Mouse (Mus musculus): ENCODE data around the gene Sugct.

Sugct gene

DNA sequence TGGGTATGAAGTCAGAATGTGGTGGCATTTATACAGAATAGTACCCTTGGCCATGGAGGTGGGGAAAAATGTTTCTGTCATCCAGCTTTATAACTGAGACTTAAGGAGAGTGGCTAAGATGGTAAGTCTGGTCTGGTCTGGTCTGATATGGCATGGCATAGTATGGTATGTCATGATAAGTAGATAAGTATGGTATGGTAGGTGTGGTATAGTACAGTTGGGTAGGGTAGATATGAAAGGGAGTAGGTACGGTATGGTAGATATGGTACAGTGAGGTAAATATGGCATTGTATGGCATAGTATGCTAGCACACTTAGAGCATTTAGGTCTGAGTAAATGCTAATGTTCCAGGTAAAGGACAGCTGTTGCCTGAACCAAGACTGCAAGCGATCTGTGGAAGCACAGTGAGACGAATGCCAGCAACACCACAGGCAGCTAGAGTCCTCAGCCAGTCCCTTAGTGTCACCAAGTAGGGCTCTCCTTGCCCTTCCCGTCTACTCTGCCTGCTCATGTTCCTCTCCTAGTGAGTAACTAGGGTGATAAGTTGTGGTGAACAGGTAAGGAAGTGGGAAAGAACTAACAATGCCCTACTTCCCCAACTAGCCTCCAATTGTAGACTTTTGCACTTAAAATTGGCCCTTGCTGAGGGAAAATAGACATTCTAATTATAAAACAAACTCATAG is 667.4 kb downstream of the Sugct start:
- DNase-seq = no peak

DNA sequence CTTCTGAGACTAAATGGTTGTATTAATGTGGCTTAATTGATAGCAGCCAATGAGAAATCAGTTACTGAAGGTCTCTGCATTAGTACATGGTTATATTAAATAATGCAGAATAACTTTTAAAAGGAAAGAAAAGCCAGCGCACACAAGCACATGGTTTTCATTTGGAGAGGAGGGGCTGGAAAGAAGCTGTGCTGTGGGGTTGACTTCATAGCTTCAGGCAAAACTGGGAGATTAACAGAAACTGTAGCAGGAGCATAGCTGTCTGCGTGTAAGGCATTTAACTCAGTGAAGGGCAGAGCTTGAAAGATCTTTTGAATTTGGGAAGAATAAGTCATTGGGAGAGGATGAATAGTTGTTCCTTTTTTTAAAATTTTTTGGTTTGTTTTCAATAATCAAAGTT is 668.4 kb downstream of the Sugct start:
- no peak for DNase-seq

DNA sequence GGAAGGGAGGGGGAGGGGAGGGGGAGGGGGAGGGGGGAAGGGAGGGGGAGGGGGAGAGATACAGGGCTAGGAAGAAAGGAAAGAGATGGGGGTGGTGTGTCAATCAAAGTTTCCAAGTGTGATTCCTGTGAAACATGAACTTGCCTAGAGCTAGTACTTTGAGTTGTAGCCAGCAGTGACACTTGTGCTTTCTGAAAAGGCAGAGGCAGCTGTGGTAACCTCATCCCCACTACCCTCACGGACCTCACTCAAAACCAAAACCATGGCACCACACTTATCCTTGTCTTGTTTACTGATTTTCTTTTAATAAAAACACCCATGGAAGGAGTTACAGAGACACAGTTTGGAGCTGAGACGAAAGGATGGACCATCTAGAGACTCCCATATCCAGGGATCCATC is 698.9 kb downstream of the Sugct start:
- no peak for DNase-seq

DNA sequence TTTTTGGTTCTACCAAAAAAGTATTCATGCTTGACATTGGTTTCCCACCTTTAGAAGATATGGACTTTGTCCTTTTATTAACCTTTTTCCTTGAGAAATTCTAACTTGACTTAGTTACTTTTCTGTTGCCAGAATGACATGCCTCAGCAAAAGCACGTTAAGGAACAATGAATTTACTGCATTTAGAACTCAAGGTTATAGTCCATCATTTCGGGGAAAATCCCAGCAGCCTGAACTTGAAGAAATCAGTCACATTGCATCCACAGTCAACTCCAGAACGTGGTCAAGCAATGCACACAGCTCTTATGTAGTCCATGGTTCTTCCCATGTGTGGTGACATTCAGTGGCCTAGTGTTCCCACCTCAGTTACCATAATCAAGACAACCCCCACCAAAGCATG is 700.0 kb downstream of the Sugct start:
- DNase-seq = no peak

DNA sequence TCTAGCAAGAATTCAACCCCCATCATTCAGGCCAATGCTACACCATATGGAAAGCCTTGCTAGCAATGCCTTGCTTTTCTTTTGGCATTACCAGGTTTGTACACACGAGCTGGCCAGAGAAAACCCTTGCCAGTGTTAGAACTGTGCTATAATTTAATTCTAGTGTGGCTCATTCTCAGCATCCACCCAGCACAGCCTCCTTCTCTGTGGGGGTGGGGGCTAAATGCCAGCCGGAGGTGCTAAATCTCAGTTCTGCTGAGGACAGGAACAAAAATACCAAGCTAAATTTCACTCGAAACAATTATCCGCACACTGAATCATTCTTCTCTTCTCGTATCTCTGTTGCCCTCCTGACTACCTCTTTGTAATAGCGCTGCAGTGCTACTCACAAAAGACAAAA is 717.6 kb downstream of the Sugct start:
- DNase-seq = peak; percentile 9

DNA sequence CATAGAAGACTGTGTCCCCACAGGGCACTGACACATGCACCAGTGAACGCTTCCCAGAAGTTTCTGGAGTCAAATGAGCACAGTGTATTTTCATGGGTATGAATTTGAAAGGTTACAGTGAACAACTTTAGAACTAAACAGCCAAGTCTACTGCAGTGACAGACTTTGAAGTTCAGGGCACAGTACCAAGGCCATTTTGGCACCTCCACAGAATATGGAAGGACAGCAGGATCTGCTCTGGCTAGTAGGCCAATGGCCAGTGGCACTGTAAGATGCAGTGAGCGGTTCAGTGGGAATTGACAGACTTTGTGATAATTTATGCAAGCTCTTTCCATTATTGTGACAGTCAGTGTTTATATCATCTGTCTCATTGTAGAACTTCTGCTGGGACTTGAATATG is 724.1 kb downstream of the Sugct start:
- no peak for DNase-seq

DNA sequence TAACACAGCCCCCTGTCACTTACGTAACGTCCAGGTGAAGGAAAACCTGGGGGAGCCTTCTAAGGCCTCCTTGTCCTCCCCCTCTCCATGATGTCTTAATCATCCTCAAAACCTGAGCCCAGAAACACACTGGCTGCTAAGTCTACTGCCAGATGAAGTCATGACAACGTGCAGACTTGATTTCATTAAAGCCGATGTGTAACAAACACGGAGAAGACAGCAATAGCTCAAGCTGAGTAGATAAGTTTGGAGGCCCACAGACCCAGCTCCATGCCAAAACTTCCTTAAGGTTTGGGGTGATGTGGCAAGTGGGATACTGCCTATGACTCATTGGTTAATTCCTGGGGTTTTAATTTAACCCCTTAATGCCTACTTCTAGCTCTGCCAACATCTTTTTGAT is 726.4 kb downstream of the Sugct start:
- DNase-seq = no peak

DNA sequence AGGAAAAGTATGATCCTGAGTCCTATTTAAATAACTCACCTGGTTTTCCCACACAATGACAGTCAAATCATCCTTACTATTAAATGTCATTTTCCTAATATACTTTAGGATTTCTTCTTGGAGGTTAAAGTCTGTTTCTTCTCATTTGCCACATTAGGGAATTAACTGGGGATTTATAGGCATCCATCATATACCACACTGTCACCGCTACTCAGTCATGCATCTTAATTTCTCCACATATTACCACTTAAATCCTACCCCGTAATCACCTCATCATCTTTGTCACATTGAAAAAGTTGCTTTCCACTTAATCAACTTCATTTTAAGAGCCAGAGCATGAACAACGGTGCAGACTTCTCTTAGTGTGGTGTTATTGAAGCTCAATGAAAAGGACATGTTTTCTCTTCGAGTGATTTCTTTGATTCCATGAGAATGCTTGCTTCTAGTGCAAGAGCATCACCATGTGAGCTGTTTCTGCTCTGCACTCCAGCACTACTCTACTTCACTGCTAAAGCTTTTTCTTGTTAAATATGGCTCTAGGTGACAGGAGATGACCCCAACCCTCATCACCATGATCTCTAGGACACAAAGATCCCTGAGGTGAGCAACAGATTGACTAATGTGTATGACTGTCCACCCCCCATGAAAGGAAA is 730.4 kb downstream of the Sugct start:
- no peak for DNase-seq

DNA sequence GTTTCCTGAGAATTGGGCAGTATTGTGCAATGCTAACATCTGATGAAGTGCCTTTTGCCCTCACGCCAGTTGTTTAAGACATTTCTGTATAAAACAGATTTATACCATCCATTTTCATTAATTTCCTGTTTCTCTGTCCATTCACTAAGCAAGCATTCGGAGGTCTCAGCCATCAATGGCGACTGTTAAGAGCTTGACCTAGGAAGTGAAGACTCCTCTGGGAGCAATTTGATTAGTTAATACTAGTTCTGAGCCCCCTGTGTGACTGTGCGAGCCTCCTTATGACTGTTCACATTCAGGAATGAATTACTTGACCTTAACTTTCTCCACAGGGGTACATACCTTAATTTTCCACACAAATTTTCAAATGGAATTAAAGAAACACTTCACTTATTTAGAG is 743.3 kb downstream of the Sugct start:
- DNase-seq = no peak

DNA sequence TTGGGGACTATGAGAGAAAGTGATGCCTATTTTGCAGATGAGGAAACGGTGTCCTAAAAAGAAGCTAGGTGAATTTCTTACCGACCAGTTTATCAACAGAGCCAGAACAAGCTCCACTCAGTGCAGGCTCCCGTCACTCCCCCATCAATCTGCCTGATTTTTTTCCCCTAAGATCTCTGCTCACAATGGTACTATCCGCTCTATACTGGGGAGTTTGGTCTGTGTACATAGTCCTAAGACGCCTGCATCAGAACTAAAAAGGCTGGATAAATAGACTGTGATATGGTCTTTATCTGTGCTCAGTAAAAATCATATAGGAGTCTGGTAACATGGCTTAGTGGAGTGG is 755.9 kb downstream of the Sugct start:
- no peak for DNase-seq

DNA sequence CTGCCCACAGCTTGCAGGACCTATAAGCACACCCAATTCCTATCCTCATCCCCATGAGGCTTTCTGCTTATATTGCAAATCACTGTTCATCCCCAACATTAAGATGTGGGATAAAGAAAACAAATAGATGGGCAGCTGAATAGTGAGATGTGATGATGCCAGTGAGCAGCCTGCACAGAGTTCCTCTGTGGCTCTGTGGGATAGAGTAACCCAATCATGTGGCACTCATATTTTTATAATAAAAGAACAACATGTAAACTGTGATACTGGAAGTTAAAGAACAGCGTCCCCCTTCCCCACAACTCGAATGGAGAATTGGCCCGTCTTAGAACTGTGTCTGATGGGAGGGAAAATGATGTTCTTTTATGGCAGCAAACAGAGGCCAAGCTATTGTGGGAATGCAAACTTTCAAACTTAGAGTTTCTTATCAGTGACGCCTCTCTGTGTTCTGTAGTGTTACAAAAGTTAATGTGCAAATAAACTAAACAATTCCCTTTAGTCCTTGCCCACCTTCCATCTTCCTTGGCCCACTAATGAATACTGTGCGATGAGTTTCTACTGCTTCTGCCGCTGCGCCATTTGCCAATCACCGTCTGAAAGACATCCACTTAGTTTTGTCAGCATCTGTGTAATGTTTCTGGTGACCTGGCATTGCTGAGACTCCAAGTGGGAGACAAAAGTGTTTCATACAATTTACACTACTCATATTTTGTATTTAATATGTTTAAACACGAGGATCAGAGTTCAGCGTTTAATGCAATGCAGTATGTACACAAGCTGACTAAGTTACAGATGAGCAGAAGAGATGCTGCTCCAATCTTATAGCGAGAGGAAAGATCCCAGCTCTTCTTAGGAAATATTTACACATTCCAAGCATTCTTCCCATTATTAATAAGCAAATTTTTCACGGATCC is 756.5 kb downstream of the Sugct start:
- no peak for DNase-seq

DNA sequence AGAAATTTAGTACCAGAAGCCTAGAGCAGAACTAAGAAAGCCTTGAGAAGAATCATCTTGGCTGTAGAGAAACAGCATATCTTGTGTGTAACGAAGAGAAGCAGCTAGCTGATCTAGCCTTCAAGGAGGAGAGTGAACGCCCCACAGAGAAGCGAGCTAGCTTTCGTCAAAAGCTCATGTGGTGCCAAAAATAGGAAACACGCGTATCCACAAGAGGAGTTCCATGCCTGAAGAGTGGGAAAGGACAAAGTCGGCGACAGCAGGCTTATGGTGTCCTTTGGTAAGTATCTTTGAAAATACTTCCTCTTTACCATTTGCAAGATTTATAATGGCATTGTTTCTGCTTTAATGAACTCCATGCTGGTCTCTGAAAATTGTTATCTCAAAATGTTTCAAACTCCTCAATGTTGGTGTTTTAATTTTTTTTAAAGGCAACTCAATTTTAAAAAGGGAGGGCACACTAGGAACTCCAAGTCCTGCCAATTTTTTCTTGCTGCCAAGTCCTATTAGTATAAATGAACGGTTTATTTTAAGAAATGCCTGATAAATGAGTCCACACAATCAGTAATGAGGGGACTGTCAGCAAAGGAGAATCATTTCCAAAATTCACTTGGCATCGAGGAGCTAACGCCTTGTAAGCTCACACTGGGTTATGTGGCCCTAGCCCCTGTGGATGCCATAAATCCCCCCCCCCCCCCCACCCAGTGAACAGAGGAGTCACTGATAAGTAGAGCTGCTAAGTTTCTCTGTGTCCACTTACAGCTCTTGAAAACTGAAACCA is 757.7 kb downstream of the Sugct start:
- no peak for DNase-seq

DNA sequence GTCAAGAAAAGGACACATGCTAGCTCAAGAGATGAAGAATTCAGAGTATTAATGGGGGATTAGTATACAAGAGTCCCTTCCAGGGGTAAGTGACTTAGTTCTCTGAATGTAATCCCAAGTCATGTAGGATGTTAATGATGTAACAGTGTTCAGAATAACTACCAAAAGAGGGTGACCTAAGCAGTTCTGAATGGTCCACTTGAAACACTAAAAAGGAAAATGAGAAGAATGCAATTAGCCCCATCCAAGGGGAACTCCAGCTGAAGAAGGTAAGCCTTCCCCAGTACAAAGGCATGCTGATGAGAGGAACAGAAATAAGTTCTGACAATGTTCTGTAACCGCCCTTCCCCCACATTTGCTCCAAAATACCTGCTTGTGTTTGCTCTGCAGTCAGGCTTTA is 760.3 kb downstream of the Sugct start:
- no peak for DNase-seq

DNA sequence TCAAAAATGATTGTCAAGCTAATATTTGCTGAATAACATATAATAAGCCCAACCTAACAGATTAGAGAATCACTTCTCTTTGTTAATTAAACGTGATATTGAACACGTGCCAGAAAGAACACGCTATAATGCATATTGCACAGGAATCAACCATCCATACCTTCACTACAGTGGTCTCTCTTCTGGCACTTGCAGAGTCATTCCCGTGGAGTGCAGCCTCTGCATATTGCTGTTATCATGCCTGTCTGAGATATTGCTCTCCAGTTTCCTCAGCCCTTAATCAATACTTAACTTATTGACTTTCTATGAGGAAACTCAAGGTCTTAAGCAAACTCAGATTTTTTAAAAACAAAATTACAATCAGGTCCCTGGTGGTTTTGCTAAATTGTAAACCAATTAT is 761.8 kb downstream of the Sugct start:
- DNase-seq = no peak

DNA sequence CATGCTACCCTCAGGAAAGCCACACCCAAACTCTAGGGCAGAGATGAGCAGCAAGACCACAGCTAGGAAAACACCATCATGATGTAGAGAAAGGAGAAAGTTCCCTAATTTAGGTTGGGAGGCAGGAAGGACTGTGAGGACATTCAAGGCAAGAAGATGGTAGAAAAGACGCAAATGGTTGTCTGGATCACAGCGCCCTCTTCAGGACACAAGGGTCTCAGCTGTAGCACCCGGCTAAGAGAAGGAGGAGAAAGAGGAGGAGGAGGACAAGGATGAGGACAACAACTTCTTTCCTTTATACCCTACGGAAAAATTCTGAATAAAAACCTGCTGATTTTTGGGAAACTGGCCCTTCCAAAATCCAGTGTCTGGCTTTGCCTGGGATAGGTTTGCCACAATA is 774.0 kb downstream of the Sugct start:
- DNase-seq = no peak

DNA sequence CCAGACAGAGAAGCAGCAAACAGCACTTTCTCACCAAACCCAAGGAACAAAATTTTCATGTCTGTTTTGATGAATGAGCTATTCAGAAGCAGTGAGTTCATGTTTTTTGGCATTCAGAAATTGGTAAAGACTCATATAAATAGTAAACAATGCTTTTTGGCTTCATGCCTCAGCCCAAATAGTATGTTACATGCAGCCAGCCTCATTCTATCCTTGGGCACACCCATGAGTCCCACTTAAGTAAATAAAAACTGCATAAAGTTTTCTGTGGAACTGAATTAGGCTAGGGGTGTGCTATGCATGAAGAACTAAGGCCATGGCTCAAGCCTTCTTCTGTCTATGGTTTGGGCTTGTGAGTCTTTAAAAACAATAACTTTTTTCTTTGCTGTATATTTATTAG is 779.7 kb downstream of the Sugct start:
- DNase-seq = no peak

DNA sequence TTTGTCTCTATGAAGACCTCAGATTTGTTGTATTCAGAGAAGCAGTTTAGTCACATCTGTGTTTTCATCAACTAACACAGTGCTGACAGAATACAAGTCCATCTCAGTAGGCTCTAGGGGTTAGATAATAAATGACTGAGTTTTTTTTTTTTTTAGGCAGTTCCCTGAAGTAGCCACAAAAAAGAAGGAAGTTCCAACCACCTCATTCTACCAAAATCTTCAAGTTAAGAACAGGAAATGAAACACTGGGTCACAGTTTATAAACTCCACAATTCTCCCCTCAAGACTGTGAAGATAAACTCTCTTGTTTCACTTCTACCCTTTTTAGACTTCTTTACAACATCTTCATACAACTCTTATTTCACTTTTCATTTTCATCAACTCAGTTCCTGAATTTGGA is 783.1 kb downstream of the Sugct start:
- no peak for DNase-seq

DNA sequence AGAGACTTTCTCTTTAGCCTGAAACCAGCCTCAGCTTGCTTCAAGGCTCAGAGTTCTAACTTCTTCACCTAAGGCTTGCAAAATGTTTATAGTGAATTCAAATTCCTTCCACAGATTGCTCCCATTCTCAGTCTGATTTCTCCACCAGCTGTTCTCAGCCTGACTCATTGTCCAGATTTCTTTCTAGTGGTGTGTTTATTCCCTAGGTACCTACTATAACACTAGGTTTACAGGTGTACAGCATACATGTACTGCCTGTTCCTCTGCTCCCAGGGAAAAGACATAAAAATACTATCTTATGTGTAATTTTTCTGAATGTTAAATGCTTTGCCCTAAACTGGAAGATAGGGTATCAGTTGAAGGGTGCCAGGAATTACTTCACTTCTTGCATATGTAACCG is 788.4 kb downstream of the Sugct start:
- no peak for DNase-seq

DNA sequence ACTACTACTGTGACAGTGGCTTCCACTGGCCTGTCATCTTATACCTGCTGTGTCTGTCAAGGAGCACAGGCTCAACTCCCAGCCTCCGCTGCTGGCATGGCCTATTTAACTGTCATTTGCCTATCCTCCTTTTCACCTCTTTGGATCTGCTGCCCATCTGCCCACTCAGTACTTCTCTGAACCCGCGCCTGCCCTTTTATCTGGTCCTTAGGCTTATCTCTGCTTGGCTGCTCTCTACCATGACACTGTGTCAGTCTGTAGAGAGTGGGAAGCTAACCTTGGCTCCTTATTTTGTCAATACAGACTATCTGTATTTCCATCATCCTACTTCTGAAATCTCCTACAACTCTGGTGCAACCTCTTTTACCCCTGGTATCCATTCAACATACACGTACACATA is 793.9 kb downstream of the Sugct start:
- DNase-seq = no peak

DNA sequence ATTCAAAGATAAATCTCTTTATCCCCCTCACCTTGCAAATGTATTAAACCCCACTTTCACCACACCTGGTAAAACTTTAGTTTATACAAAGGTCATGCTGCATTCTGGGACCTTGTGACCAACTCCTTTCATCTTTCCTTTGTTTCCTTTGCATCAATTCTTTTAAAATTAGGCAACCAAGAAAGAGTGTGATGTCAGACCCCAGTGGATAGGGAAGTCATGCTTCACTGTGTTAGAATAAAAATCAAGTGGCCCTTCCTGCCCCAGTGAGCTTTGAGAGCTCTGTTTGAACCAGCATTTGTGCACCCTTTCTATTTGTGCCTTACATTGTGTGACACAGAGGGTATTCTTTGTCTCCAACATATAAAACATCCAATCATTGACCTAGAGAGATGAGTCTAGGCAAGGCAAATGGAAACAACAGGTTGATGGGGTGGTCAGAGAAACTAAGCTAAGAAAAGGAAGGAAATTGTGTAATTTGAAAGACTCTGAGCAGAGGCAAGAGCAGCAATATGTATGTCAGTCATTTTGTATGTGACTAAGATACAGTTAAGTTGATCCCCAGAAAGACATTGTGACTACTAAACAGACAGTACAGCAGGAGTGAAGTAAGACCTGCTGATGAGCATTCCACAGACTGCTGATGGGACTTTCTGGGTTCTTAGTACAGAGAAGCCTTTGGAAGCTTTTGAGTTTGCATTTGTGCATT is 797.1 kb downstream of the Sugct start:
- DNase-seq = no peak

DNA sequence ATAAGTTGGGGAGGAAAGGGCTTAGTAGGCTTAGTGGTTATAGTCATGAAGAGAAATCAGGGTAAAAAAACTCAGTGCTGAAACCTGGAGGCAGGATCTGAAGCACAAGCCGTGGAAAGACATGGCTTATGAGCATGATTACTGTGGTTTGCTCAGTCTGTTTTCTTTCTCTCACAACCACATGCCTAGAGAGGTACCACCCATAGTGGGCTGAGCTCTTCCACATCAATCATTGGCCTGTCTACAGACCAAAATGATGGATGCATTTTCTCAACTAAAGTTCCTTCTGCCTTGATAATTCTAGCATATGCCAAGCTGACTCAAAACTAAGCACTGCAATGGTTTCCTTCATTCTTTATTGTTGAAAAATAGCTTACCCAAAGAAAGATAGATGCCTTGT is 817.3 kb downstream of the Sugct start:
- no peak for DNase-seq

DNA sequence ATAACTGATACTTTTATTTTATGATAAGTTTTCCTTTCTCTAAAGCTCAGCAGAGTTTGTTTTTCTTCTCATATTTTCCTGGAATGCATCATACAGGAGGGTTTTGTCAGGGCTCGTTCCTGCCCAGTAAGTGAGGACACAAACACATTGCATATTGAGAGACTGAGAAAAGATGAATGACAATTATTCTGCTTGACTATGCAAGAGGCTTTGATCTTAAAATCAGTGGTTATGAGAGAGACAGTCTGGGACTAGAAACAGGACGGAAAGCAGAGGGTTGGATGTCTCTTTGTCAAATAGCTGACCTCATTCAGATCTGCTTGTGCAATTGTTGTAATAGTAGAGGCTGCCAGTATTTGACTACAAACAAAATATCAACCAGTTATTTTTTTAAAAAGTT is 835.4 kb downstream of the Sugct start:
- no peak for DNase-seq

DNA sequence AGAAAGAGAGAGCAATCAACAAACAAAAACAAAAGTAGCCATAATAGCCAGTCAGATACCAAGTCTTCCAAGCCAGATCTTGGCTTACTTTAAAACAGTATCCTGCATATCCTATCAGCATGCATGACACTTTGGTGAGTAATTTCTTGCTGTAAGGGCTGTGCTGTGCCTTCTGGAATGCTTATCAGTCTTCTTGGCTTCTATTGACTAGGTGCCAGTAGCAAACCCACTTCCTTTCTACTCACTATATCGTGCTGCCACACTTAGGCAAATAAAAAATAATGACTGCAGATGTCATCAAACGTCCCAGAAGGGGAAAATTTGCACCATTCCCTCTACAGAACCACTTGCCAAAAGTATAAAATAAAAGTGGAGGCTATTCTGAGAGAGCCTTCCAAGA is 848.1 kb downstream of the Sugct start:
- no peak for DNase-seq
